Mouse (Mus musculus): ENCODE results near the gene Ppa1.

The Ppa1 gene

DNA sequence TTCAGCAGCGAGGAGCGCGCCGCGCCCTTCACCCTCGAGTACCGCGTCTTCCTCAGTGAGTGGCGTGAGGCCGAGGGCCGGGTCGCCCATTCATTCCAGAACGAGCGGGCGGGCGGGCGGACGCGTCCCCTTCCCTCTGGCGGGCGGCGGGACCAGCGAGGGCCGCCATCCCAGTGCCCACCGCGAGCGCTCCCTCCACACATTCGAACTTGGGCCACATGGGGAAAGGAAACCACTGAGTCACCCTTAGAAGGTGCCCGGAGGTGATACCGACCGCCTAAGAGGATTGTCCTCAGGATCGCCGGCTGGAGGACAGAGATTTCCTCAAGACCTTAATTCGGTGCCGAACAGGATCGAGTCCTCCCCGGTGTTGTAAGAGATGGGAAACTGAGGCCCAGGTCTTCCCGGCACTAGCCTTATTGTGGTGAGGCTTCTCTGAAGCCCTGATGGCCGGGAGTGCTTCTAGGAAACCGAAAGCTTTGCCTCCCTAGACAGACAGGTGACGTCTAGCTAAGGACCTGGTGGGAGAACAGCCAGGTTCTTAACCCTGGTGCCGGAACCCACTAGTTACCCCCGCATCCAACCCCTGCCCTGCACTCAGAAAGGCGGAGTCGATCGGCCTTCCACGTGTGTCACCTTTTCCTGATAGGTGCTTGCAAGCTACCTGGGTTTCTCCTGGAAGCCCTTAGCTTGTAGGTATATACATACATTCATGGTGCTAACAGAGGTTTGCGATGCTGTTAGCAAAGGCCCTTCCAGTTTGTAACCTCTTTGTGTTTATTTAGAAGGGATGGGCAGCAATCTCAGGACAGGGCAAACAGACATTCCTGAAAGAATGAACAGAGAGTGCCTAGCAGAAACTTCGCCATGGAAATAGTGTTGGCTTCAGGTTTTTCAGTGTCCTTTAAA lies 639 bp downstream of the Ppa1 start:
- DNase-seq (ENCODE audit: low read depth) = no peak

DNA sequence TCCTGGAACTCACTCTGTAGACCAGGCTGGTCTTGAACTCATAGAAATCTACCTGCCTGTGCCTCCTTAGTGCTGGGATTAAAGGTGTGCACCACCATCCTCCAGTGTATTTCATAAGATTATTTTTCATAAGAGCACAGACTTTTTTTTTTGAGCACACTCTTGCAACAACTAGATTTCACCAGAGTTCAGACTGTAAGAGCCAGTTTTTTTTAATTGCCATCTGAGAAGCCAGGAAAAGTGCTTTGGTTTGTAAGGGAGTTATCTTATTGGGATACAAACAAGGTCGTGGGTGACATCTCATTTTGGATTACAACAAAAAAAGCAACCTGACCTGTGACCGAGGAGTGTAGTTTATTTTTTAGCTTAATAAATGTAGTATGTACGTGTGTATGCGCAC lies 5.8 kb downstream of the Ppa1 start:
- DNase-seq (ENCODE audit: low read depth) = no peak

DNA sequence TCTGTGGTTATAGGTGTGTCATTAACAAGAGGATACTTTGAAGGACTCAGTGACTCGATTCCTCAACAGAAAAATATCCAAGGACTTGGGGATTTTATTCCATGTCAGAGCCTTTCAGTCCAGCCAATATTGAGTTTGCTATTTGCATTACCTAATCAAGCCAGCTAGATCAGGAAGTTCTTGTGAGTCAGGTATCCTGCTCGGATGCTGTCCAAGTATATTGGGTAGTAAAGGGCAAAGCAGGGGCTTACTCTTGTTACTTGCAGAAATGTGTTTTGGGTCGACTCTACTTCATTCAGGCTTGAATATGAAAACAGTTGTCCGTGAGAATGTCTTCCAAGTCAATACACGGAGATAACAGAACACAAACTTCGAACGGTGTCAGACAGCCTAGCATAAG lies 6.3 kb downstream of the Ppa1 start:
- DNase-seq (ENCODE audit: low read depth) = no peak

DNA sequence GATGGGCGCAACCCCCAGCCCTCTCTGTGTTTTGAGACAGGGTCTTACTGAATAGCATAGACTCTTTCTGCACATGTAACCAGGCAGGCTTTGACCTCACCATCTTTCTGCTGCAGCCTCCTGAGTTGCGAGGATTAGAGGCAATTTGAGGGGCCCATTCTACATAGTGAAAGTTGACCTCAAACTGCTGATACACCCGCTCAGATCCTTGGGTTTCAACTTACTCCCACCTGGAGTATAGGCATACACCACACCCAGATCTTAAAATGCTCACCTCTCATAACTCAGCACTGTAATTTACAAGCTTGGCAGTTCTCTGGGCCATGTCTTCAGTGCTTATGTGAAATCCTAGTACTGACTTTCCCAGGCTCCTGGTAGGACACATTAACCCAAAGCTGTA lies 6.8 kb downstream of the Ppa1 start:
- DNase-seq (ENCODE audit: low read depth) = no peak

DNA sequence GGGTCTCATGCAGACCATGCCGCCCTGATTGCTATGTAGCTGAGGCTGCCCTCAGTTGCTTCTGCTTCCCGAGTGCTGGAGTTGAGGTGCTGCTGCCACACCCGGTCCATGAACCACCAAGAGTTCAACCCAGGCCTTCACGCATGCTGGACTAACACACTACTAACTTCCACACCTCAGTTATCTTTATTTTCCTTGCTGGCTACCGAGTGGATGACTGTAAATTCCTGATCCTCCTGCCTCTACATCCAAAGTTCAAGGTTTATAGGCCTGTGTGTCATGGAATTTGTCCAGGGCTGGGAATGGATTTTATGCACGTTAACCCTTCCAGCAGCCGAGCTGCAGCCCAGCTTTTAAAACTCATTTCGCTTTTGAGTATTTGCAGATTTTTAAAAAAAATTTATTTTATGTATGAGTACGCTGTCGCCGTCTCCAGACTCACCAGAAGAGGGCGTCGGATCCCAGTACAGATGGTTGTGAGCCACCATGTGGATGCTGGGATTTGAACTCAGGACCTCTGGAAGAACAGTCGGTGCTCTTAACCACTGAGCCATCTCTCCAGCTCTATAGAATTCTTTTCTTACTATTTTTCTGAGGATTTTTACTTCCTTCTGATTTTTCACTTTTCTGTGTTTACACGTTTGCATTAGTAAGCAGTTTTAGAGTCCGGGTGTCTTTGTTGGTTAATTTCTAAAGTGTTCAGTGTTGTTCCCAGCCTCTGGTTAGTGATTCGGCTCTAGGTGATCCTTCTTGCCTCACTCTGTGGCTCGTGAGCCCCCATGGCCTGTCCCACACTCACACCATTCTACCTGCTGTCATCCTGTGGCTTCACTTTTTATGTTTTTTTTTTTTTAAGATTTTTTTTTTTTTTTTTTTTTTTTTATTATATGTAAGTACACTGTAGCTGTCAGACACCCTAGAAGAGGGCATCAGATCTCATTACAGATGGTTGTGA lies 8.9 kb downstream of the Ppa1 start:
- DNase-seq (ENCODE audit: low read depth) = no peak

GRCm38 (mm10) chr10:61657985-61658384 lies 9.6 kb downstream of the Ppa1 start:
- DNase-seq (ENCODE audit: low read depth) = no peak

- peak; percentile 52 for DNase-seq (ENCODE audit: low read depth)
These were observed 13.5 kb downstream of the Ppa1 start for GRCm38 (mm10) chr10:61661887-61662286.

DNA sequence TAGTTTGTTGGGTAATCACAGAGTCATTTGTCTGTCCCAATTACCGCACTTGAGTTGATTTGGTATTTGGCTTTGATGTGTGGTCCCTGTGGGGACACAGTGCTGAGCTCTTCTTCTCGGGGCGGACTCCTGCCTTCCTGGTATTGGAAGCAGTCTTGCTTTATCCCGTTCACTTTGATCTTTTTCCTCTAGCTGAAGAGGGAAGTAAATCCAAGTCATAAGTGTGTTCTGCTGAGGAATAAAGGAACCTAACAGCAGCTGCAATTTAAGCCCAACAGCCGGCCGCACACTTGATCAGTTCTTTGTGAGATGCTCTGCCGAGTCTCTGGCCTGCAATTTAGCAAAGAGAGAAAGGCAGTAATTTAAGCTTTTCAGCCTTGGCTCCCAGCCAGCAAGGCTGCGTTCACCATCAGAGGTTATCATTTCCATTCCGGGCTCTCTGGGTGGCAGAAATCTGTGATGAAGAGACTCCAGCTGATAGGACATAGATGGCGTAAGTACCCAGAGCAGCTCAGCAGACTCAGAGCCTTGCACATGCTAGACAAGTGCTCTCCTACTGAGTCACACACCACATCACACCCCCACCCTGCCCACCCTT lies 14.1 kb downstream of the Ppa1 start:
- DNase-seq (ENCODE audit: low read depth) = no peak

- no peak for DNase-seq (ENCODE audit: low read depth)
These were observed 16.8 kb downstream of the Ppa1 start for GRCm38 (mm10) chr10:61665111-61665510.

GRCm38 (mm10) chr10:61665651-61666050 lies 17.3 kb downstream of the Ppa1 start:
- no peak for DNase-seq (ENCODE audit: low read depth)

- no peak for DNase-seq (ENCODE audit: low read depth)
These were observed 20.9 kb downstream of the Ppa1 start for GRCm38 (mm10) chr10:61669289-61669688.

- DNase-seq (ENCODE audit: low read depth) = no peak
These were observed 21.5 kb downstream of the Ppa1 start for GRCm38 (mm10) chr10:61669896-61670295.

DNA sequence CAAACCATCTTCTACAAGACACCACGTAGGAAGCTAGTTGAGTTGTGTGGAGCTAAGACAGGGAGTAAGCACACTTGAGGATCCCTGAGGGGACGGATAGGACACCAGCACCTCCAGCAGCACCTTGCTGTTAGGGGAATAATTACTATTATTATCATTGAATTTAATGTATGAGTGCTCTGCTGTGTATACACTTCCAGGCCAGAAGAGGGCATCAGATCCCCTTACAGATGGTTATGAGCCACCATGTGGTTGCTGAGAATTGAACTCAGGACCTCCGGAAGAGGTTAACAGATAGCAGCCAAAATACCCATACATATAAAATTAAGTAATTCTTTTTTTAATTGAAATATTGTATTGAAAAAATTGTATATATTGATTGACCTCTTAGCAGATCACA lies 22.4 kb downstream of the Ppa1 start:
- DNase-seq (ENCODE audit: low read depth) = no peak

GRCm38 (mm10) chr10:61675935-61676334 lies 27.6 kb downstream of the Ppa1 start:
- DNase-seq (ENCODE audit: low read depth) = no peak

DNA sequence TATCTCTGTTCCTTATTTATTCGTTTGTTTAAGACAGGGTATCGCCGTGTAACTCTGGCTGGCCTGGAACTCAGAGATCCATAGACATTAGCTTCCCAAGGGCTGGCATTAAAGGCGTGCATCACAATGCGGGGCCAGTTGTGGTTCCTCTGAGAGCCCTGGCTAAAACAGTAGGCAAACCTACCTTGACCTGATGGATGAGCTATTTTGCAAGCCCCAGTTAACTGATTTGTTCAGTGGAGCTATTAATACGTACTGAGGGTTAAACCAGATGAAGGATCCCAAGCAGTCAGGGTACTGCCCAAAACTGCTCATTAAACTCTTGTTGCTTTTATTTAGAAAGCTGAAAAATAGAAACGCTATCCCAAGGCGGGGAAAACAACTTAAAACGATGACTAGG lies 31.2 kb downstream of the Ppa1 start:
- no peak for DNase-seq (ENCODE audit: low read depth)

- peak; percentile 95 for DNase-seq (ENCODE audit: low read depth)
These were observed 31.9 kb downstream of the Ppa1 start, which contains the start of gene Sar1a for GRCm38 (mm10) chr10:61680015-61680913. TSS of gene Sar1a (plus strand) at chr10:61680299.

GRCm38 (mm10) chr10:61689405-61689804 lies 41.1 kb downstream of the Ppa1 start:
- DNase-seq (ENCODE audit: low read depth) = no peak

DNA sequence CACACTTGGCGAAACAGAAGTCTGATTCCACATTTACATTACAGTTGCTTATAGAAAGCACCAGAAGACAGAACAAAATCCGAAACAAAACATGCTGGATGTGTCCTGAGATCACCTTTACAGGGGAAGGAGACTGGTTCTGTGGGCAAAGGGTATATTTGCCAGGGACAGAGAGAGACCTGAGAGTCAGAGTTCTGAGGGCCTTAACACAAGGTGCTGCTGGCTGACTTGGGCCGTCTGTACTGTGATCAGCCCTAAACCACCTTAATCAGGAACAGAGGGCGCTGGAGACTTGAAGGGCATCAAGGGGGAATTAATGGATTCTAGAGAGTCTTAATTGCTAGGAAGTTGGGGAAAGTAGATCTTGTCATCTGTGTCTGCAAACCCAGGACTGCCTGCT lies 45.2 kb downstream of the Ppa1 start:
- DNase-seq (ENCODE audit: low read depth) = no peak

GRCm38 (mm10) chr10:61694870-61695670 lies 46.7 kb downstream of the Ppa1 start, which contains the start of gene Tysnd1:
TSS of gene Tysnd1 (plus strand) at chr10:61695514.
- peak; percentile 92 for DNase-seq (ENCODE audit: low read depth)
